Mouse (Mus musculus) liver, embryonic 12.5 days (tissue): ENCODE results near the gene 1810043G02Rik. TPM values are rescaled to one million over a fixed set of nuclear protein-coding genes. Genes with fewer than 3 reads are reported as not detected.

ENCODE experiments used
- ATAC-seq: fragments of 200-750 bp; cut with Nextera tagmentation; 2 replicates; pipeline ENCODE4 v1.8.0; 2017; ENCODE audit warnings: moderate number of reproducible peaks, mild to moderate bottlenecking, moderate library complexity
- H3K27ac ChIP-seq: fragments of 300-500 bp; sonication (generic); 2 replicates; pipeline ENCODE4 v1.5.1; 2016; ENCODE audit warnings: mild to moderate bottlenecking
- H3K27me3 ChIP-seq: fragments of 300-500 bp; sonication (generic); replicated peaks from 2 replicates; pipeline ENCODE4 v1.6.1; 2016; ENCODE audit warnings: mild to moderate bottlenecking, moderate library complexity
- H3K36me3 ChIP-seq: fragments of 300-500 bp; sonication (generic); 2 replicates; pipeline ENCODE4 v1.6.1; 2016; ENCODE audit warnings: mild to moderate bottlenecking, moderate library complexity
- H3K4me1 ChIP-seq: fragments of 300-500 bp; sonication (generic); 2 replicates; pipeline ENCODE4 v1.6.1; 2016
- H3K4me2 ChIP-seq: fragments of 300-500 bp; sonication (generic); 2 replicates; pipeline ENCODE4 v1.6.1; 2016; ENCODE audit warnings: mild to moderate bottlenecking, moderate library complexity
- H3K4me3 ChIP-seq: fragments of 300-500 bp; sonication (generic); 2 replicates; pipeline ENCODE4 v1.5.1; 2016; ENCODE audit warnings: mild to moderate bottlenecking, moderate library complexity
- H3K9ac ChIP-seq: fragments of 300-500 bp; sonication (generic); 2 replicates; pipeline ENCODE4 v1.6.1; 2016; ENCODE audit warnings: mild to moderate bottlenecking, moderate library complexity
- H3K9me3 ChIP-seq: fragments of 300-500 bp; sonication (generic); replicated peaks from 2 replicates; pipeline ENCODE4 v1.6.1; 2016; ENCODE audit warnings: mild to moderate bottlenecking, moderate library complexity
- WGBS: fragments of 180-500 bp; shearing (Covaris S2); methylation state at CpG from one replicate; pipeline ENCODE4 v1.1.7; 2016; ENCODE audit not compliant: insufficient replicate concordance; 5-methylcytosine and 5-hydroxymethylcytosine counted together
- polyA plus RNA-seq: library from polyadenylated mRNA; unstranded; fragments of >200 nt; fragmentation: Nextera tagmentation; extraction: Ambion mirVana; gene quantifications from 2 replicates; pipeline ENCODE4 v1.2.1, GENCODE M21; 2016

The 1810043G02Rik gene
- polyA plus RNA-seq, 1 experiment from 2014 or later: 6.7 TPM

GRCm38 (mm10) chr10:77974811-77975210 is 3.5 kb upstream of the 1810043G02Rik start:
- H3K27me3 ChIP-seq: peaks cover 25% of the 10 kb centered on the region
- no peaks in the 10 kb centered on the region for H3K36me3 ChIP-seq
- no peak for ATAC-seq
- H3K4me3 ChIP-seq: no peak overlapping the region
- no peak overlapping the region for H3K4me2 ChIP-seq
- no peak overlapping the region for H3K27ac ChIP-seq
- peaks cover 36% of the 10 kb centered on the region for H3K4me1 ChIP-seq
- WGBS: 53% methylated on average over 5 of the region's 5 CpGs
- H3K9ac ChIP-seq: no peak overlapping the region
- H3K9me3 ChIP-seq: no peaks in the 10 kb centered on the region

- Histone ChIP-seq H3K36me3 (no peaks in the 10 kb centered on the region), H3K4me2 (no peak overlapping the region), H3K27ac (no peak overlapping the region), H3K9ac (no peak overlapping the region), H3K9me3 (no peaks in the 10 kb centered on the region), H3K27me3 (peaks cover 17% of the 10 kb centered on the region), H3K4me1 (peaks cover 39% of the 10 kb centered on the region), H3K4me3 (no peak overlapping the region)
- 12% methylated on average over 4 of the region's 4 CpGs for WGBS
- ATAC-seq: no peak
These were observed 2.7 kb upstream of the 1810043G02Rik start for GRCm38 (mm10) chr10:77975653-77976052.

- no peak for ATAC-seq
- H3K27me3 ChIP-seq: peaks cover 8% of the 10 kb centered on the region
- 61% methylated on average over 8 of the region's 8 CpGs for WGBS
- peaks cover 34% of the 10 kb centered on the region for H3K4me1 ChIP-seq
- no peaks in the 10 kb centered on the region for H3K36me3 ChIP-seq
- H3K9me3 ChIP-seq: no peaks in the 10 kb centered on the region
- H3K4me2 ChIP-seq: no peak overlapping the region
- H3K4me3 ChIP-seq: no peak overlapping the region
- H3K27ac ChIP-seq: no peak overlapping the region
- no peak overlapping the region for H3K9ac ChIP-seq
These were observed 1.7 kb upstream of the 1810043G02Rik start for GRCm38 (mm10) chr10:77976458-77977150.

GRCm38 (mm10) chr10:77984660-77985059 is 6.3 kb downstream of the 1810043G02Rik start:
- WGBS: 4% methylated on average over 4 of the region's 4 CpGs

GRCm38 (mm10) chr10:77985775-77986174 is 7.5 kb downstream of the 1810043G02Rik start:
- Histone ChIP-seq H3K4me2 (no peak overlapping the region), H3K36me3 (peaks cover 44% of the 10 kb centered on the region), H3K27me3 (no peaks in the 10 kb centered on the region), H3K9ac (no peak overlapping the region), H3K4me3 (no peak overlapping the region), H3K4me1 (no peaks in the 10 kb centered on the region), H3K27ac (no peak overlapping the region), H3K9me3 (no peaks in the 10 kb centered on the region)
- ATAC-seq: no peak
- 72% methylated on average over 5 of the region's 5 CpGs for WGBS

More at GRCm38 (mm10) chr10:77984660-77985059, 6.3 kb downstream of the 1810043G02Rik start:
- Histone ChIP-seq H3K4me2 (no peak overlapping the region), H3K4me3 (no peak overlapping the region), H3K4me1 (peaks cover 5% of the 10 kb centered on the region; the same call in 1 of the 2 replicates), H3K9me3 (no peaks in the 10 kb centered on the region), H3K36me3 (peaks cover 33% of the 10 kb centered on the region), H3K27ac (no peak overlapping the region), H3K9ac (no peak overlapping the region), H3K27me3 (no peaks in the 10 kb centered on the region)
- ATAC-seq: peak; percentile 60

GRCm38 (mm10) chr10:77995639-77996038 is 17.3 kb downstream of the 1810043G02Rik start:
- H3K9me3 ChIP-seq: no peaks in the 10 kb centered on the region
- no peak overlapping the region for H3K4me2 ChIP-seq
- no peak for ATAC-seq
- no peak overlapping the region for H3K9ac ChIP-seq
- no peak overlapping the region for H3K4me3 ChIP-seq
- no peaks in the 10 kb centered on the region for H3K27me3 ChIP-seq
- H3K27ac ChIP-seq: no peak overlapping the region
- H3K4me1 ChIP-seq: no peaks in the 10 kb centered on the region
- 82% methylated on average over 3 of the region's 3 CpGs for WGBS
- H3K36me3 ChIP-seq: peaks cover 100% of the 10 kb centered on the region

- Histone ChIP-seq H3K4me2 (no peak overlapping the region), H3K27me3 (no peaks in the 10 kb centered on the region), H3K36me3 (peaks cover 100% of the 10 kb centered on the region), H3K9ac (no peak overlapping the region), H3K27ac (no peak overlapping the region), H3K4me3 (no peak overlapping the region), H3K9me3 (no peaks in the 10 kb centered on the region), H3K4me1 (peaks cover 27% of the 10 kb centered on the region)
- ATAC-seq: no peak
- WGBS: 87% methylated on average over 5 of the region's 5 CpGs
These were observed 21.9 kb downstream of the 1810043G02Rik start for GRCm38 (mm10) chr10:78000200-78000599.

- H3K27ac ChIP-seq: 0 out of 2 replicates have a peak overlapping the region, but pooled peaks have one; percentile 8
- no peaks in the 10 kb centered on the region for H3K27me3 ChIP-seq
- H3K36me3 ChIP-seq: peaks cover 100% of the 10 kb centered on the region
- ATAC-seq: no peak
- H3K4me3 ChIP-seq: no peak overlapping the region
- peaks cover 43% of the 10 kb centered on the region for H3K4me1 ChIP-seq
- WGBS: 90% methylated on average over 11 of the region's 11 CpGs
- no peak overlapping the region for H3K9ac ChIP-seq
- no peak overlapping the region for H3K4me2 ChIP-seq
- no peaks in the 10 kb centered on the region for H3K9me3 ChIP-seq
These were observed 23.5 kb downstream of the 1810043G02Rik start for GRCm38 (mm10) chr10:78001796-78002195.

GRCm38 (mm10) chr10:78002316-78002715 is 24.0 kb downstream of the 1810043G02Rik start:
- Histone ChIP-seq H3K4me1 (peaks cover 49% of the 10 kb centered on the region), H3K27me3 (no peaks in the 10 kb centered on the region), H3K9me3 (no peaks in the 10 kb centered on the region), H3K4me3 (no peak overlapping the region), H3K27ac (0 out of 2 replicates have a peak overlapping the region, but pooled peaks have one; percentile 22), H3K36me3 (peaks cover 98% of the 10 kb centered on the region), H3K4me2 (no peak overlapping the region), H3K9ac (no peak overlapping the region)
- no peak for ATAC-seq
- 83% methylated on average over 2 of the region's 2 CpGs for WGBS

- H3K4me1 ChIP-seq: peaks cover 66% of the 10 kb centered on the region
These were observed 26.3 kb downstream of the 1810043G02Rik start for GRCm38 (mm10) chr10:78004479-78005100.

GRCm38 (mm10) chr10:78005791-78006438 is 27.6 kb downstream of the 1810043G02Rik start:
- peak overlapping the region; percentile 86 for H3K4me3 ChIP-seq
- no peak for ATAC-seq
- H3K4me2 ChIP-seq: peak overlapping the region; percentile 98
- H3K27ac ChIP-seq: peak overlapping the region; percentile 99
- WGBS: 86% methylated on average over 4 of the region's 4 CpGs
- peaks cover 64% of the 10 kb centered on the region for H3K36me3 ChIP-seq
- no peaks in the 10 kb centered on the region for H3K9me3 ChIP-seq
- H3K4me1 ChIP-seq: peaks cover 71% of the 10 kb centered on the region
- peak overlapping the region; percentile 95 for H3K9ac ChIP-seq
- H3K27me3 ChIP-seq: no peaks in the 10 kb centered on the region

More at GRCm38 (mm10) chr10:78004479-78005100, 26.3 kb downstream of the 1810043G02Rik start:
- Histone ChIP-seq H3K9me3 (no peaks in the 10 kb centered on the region), H3K9ac (peak overlapping the region; percentile 95), H3K4me2 (peak overlapping the region; percentile 98), H3K36me3 (peaks cover 78% of the 10 kb centered on the region), H3K4me3 (peak overlapping the region; percentile 86), H3K27ac (peak overlapping the region; percentile 99), H3K27me3 (no peaks in the 10 kb centered on the region)
- 45% methylated on average over 3 of the region's 3 CpGs for WGBS
- peak; percentile 72 for ATAC-seq

GRCm38 (mm10) chr10:78007203-78007602 is 28.9 kb downstream of the 1810043G02Rik start:
- Histone ChIP-seq H3K9me3 (no peaks in the 10 kb centered on the region), H3K27ac (peak overlapping the region; percentile 99), H3K36me3 (peaks cover 51% of the 10 kb centered on the region), H3K4me1 (peaks cover 69% of the 10 kb centered on the region), H3K9ac (peak overlapping the region; percentile 95), H3K4me3 (peak overlapping the region; percentile 86), H3K4me2 (peak overlapping the region; percentile 98), H3K27me3 (no peaks in the 10 kb centered on the region)
- no peak for ATAC-seq
- 10% methylated on average over 7 of the region's 7 CpGs for WGBS
